Mouse (Mus musculus) E14TG2a.4 (cell line): Measurements from ENCODE around the gene Rpl22.
A peak's percentile ranks its signal among the peaks of the same experiment; 100 is the strongest.

Experiments used
- H3K27me3 ChIP-seq: 2 replicates; pipeline ENCODE4 v1.6.1; 2014; ENCODE audit warnings: low read length, control low read depth; ENCODE audit not compliant: insufficient read depth
- H3K36me3 ChIP-seq: 2 replicates; pipeline ENCODE4 v1.6.1; 2014; ENCODE audit warnings: low read length, control low read depth; ENCODE audit not compliant: insufficient read depth
- H3K4me1 ChIP-seq: replicated peaks from 2 replicates; pipeline ENCODE4 v1.6.1; 2014; ENCODE audit warnings: low read depth, low read length, control low read depth
- H3K4me3 ChIP-seq: replicated peaks from 2 replicates; pipeline ENCODE4 v1.5.1; 2014; ENCODE audit warnings: mild to moderate bottlenecking, low read length
- H3K9me3 ChIP-seq: 2 replicates; pipeline ENCODE4 v1.6.1; 2014; ENCODE audit warnings: low read length, control low read depth
- CTCF ChIP-seq: conservative IDR thresholded peaks from 2 replicates; pipeline ENCODE4 v1.5.1; 2014; ENCODE audit warnings: low read length
- NANOG ChIP-seq: IDR thresholded peaks from 2 replicates; pipeline ENCODE4 v1.6.1; 2014; ENCODE audit warnings: borderline replicate concordance, low read length, mixed read lengths
- POU5F1 ChIP-seq: IDR thresholded peaks from 2 replicates; pipeline ENCODE4 v1.6.1; 2014; ENCODE audit warnings: low read length, borderline replicate concordance

Gene Rpl22

GRCm38 (mm10) chr4:152285505-152285904, 40.0 kb upstream of the Rpl22 start:
- TF ChIP-seq POU5F1 (no peak), NANOG (no peak), CTCF (peak; percentile 69)
- peaks cover 75% of the 10 kb centered on the region for H3K27me3 ChIP-seq
- peak overlapping the region; percentile 73; the same call in 1 of the 2 replicates for H3K4me3 ChIP-seq
- peaks cover 76% of the 10 kb centered on the region for H3K4me1 ChIP-seq
- H3K9me3 ChIP-seq: peaks cover 7% of the 10 kb centered on the region; the same call in 1 of the 2 replicates
- no peaks in the 10 kb centered on the region for H3K36me3 ChIP-seq

GRCm38 (mm10) chr4:152286183-152286582, 39.4 kb upstream of the Rpl22 start:
- H3K4me1 ChIP-seq: peaks cover 82% of the 10 kb centered on the region
- no peak for TF ChIP-seq NANOG
- no peak for TF ChIP-seq CTCF
- no peak for TF ChIP-seq POU5F1
- peak overlapping the region; percentile 73 for H3K4me3 ChIP-seq
- peaks cover 70% of the 10 kb centered on the region for H3K27me3 ChIP-seq
- H3K36me3 ChIP-seq: no peaks in the 10 kb centered on the region
- H3K9me3 ChIP-seq: peaks cover 7% of the 10 kb centered on the region; the same call in 1 of the 2 replicates

- H3K9me3 ChIP-seq: peaks cover 7% of the 10 kb centered on the region; the same call in 1 of the 2 replicates
- peaks cover 83% of the 10 kb centered on the region for H3K4me1 ChIP-seq
- H3K36me3 ChIP-seq: no peaks in the 10 kb centered on the region
- peak overlapping the region; percentile 73 for H3K4me3 ChIP-seq
- H3K27me3 ChIP-seq: peaks cover 64% of the 10 kb centered on the region
- TF ChIP-seq CTCF (no peak), POU5F1 (no peak), NANOG (no peak)
These were observed 38.7 kb upstream of the Rpl22 start for GRCm38 (mm10) chr4:152286887-152287286.

DNA sequence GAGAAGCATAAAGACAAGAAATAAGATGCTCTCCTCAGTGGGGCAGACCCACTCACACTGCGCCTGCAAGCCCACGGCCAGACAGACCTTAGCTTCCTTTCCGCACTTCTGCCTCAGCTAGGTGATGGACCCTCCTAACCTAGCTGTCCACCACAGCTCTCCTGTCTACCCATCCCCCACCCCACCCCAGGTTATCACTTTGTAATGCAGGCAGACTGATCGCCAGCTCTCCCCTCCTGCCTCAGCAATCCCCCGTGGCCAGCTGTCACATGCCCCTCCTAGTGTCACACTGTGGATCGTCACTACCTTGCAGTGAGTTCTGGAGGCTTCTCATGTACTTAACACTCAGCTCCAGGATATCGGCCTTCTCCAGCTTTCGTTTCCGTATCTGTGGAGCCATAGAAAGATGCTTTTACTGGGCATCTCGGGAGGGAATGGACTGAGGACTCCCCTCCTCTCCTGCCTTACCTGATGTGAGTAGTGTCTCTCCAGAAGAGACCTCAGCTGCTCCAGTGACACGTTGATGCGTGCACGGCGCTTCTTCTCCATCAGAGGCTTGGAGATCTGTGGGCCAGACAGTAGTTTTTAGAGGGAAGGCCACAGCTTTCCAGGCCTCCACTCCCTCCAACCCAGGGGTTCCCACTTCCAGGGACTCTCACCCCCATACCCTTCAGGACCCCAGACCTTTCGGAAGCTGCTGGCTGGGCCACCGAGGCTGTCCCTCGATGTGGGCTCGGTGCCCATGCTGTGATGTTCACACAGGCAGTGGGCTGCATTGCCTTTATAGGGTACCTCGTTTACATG, 38.0 kb upstream of the Rpl22 start:
- Histone ChIP-seq H3K36me3 (no peaks in the 10 kb centered on the region), H3K4me3 (peak overlapping the region; percentile 73), H3K27me3 (peaks cover 63% of the 10 kb centered on the region), H3K9me3 (peaks cover 7% of the 10 kb centered on the region; the same call in 1 of the 2 replicates), H3K4me1 (peaks cover 83% of the 10 kb centered on the region)
- no peak for TF ChIP-seq CTCF
- TF ChIP-seq POU5F1: no peak
- no peak for TF ChIP-seq NANOG

- peaks cover 7% of the 10 kb centered on the region; the same call in 1 of the 2 replicates for H3K9me3 ChIP-seq
- no peaks in the 10 kb centered on the region for H3K36me3 ChIP-seq
- TF ChIP-seq CTCF (no peak), NANOG (no peak), POU5F1 (no peak)
- H3K4me1 ChIP-seq: peaks cover 88% of the 10 kb centered on the region
- H3K4me3 ChIP-seq: peak overlapping the region; percentile 73; the same call in 1 of the 2 replicates
- H3K27me3 ChIP-seq: peaks cover 57% of the 10 kb centered on the region
These were observed 37.1 kb upstream of the Rpl22 start for GRCm38 (mm10) chr4:152288398-152288945.

- peaks cover 40% of the 10 kb centered on the region for H3K27me3 ChIP-seq
- peak overlapping the region; percentile 69 for H3K4me3 ChIP-seq
- TF ChIP-seq NANOG (no peak), CTCF (no peak), POU5F1 (no peak)
- H3K9me3 ChIP-seq: peaks cover 7% of the 10 kb centered on the region; the same call in 1 of the 2 replicates
- H3K4me1 ChIP-seq: peaks cover 88% of the 10 kb centered on the region
- H3K36me3 ChIP-seq: no peaks in the 10 kb centered on the region
These were observed 35.2 kb upstream of the Rpl22 start for GRCm38 (mm10) chr4:152290385-152290784.

DNA sequence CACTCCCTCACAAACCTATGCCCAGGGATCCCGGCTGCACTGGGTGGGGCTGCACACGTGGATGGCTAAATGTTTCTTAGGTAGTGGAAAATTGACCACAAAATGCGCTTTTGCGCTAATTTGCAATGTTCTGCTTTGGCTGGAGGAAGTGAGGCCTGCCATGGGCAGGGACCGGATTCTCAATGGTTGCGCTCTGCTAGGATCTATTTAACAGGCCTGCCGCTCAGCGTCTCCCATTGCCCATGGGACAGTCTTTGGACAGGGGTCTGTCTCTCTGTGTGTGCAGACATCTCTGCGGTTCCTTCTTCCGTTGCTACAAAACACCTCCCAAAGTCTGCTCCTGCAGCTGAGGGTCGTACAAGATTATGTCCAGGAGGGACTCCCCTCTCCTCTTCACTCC, 34.6 kb upstream of the Rpl22 start:
- peaks cover 88% of the 10 kb centered on the region for H3K4me1 ChIP-seq
- peaks cover 39% of the 10 kb centered on the region for H3K27me3 ChIP-seq
- no peaks in the 10 kb centered on the region for H3K36me3 ChIP-seq
- no peak for TF ChIP-seq CTCF
- no peak for TF ChIP-seq POU5F1
- no peak for TF ChIP-seq NANOG
- peaks cover 7% of the 10 kb centered on the region; the same call in 1 of the 2 replicates for H3K9me3 ChIP-seq
- peak overlapping the region; percentile 69 for H3K4me3 ChIP-seq

DNA sequence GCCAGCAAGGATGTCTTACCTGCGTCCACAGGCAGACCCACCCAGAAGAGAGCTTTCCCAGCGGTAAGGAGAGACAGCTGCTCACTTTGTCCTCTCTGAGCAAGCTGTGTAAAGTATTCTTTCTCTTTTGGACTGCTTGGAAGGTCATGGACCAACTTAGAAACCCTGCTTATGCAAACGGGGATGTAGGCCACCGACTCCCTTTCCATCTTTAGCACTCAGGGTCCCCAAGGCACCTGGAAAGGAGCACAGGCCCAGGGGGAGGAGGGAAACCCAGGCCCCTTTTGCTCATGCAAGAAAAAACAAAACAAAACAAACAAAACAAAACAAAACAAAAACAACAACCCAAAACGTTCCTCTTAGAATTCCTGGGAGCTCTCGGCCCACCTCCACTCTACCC, 34.0 kb upstream of the Rpl22 start, which contains the start of gene Hes3:
Gene Hes3, minus strand, starts transcription at position 101 of the 400 bp plus-strand sequence.
- H3K36me3 ChIP-seq: no peaks in the 10 kb centered on the region
- H3K4me1 ChIP-seq: peaks cover 86% of the 10 kb centered on the region
- H3K4me3 ChIP-seq: peak within 1 kb of the TSS; percentile 69
- H3K9me3 ChIP-seq: peaks cover 7% of the 10 kb centered on the region; the same call in 1 of the 2 replicates
- peaks cover 35% of the 10 kb centered on the region for H3K27me3 ChIP-seq
- TF ChIP-seq NANOG (no peak), POU5F1 (no peak), CTCF (no peak)
